Mouse (Mus musculus): ENCODE results near the gene Cacnb3. TPM values are rescaled to one million over a fixed set of nuclear protein-coding genes. Genes with fewer than 3 reads are reported as not detected.

Cacnb3 gene
- polyA plus RNA-seq, 2 experiments = 0.42 to 0.85 TPM

DNA sequence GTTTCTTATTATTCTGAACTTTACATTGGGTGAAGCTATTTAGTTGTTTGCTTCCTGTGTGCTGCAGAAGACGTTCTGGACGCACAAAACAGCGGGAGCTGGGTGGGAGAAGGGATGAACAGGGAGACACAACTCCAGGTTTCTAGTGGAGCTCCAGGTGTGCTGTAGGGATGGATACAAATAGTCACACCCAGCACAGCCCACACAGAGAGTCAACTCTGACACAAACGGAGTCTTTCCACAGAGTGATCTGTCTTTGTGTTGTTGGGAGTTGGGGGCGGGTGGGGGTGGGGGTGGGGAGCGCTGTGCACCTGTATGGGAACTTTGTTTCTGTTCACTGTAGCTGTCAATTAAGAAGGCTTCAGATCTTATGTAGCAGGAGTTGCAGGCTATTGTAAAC, 7.9 kb upstream of the Cacnb3 start:
- no peak overlapping the region for H3K4me3 ChIP-seq (ENCODE audit: insufficient read depth in 1 of 2, low read depth in 2 of 2, low read length in 2 of 2)
- H3K4me1 ChIP-seq (replicated peaks; ENCODE audit: control insufficient read depth in 2 of 2, insufficient read depth in 2 of 2, low read length in 1 of 2) = no peaks in the 10 kb centered on the region
- no peaks in the 10 kb centered on the region for H3K9me3 ChIP-seq (ENCODE audit: control insufficient read depth, low read length)
- no peak overlapping the region for H3K4me2 ChIP-seq (ENCODE audit: low read depth)
- no peak for DNase-seq (ENCODE audit: low read depth in 3 of 3, low spot score in 3 of 3)
- no peak overlapping the region for H3K27ac ChIP-seq
- 24% methylated on average over 6 of the region's 6 CpGs for WGBS (ENCODE audit: insufficient replicate concordance)
- H3K36me3 ChIP-seq (replicated peaks; ENCODE audit: control insufficient read depth, insufficient read depth, low read depth) = no peaks in the 10 kb centered on the region
- H3K9ac ChIP-seq (replicated peaks) = no peak overlapping the region
- no peak for ATAC-seq (ENCODE audit: insufficient read depth)
- H3K27me3 ChIP-seq (ENCODE audit: control insufficient read depth, insufficient read depth, low read length) = peaks cover 21% of the 10 kb centered on the region
- TF ChIP-seq CTCF (IDR thresholded peaks at IDR 0.05; ENCODE audit: low read depth) (no peak), EP300 (IDR thresholded peaks at IDR 0.05; ENCODE audit: low read depth) (no peak)

DNA sequence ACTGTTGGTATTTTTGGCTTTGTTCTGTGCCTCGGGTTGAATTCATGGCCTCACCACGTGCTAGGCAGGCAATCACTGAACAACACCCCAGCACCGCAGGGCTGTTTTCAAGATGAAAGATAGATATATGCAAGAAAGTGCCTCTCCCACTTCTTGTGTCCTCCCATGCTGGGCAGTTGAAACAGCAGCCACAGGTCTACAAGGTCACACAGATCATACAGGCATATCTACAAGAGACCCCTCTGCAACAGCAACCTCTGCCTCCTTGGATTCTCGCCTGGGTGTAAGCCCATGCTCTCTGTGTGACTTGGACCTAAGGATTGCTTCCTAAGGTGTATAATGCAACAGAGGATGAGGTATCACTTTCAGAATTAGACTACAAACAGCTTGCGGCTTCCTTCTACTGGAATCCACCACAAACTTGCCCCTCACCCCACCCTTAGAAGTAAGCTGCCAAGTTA, 7.2 kb upstream of the Cacnb3 start:
- DNase-seq (ENCODE audit: low read depth in 3 of 3, low spot score in 3 of 3) (no peak), ATAC-seq (ENCODE audit: insufficient read depth) (no peak)
- Histone ChIP-seq H3K9ac (replicated peaks) (no peak overlapping the region), H3K4me2 (ENCODE audit: low read depth) (no peak overlapping the region), H3K27ac (no peak overlapping the region), H3K9me3 (ENCODE audit: control insufficient read depth, low read length) (no peaks in the 10 kb centered on the region), H3K27me3 (ENCODE audit: control insufficient read depth, insufficient read depth, low read length) (peaks cover 22% of the 10 kb centered on the region), H3K4me3 (ENCODE audit: insufficient read depth in 1 of 2, low read depth in 2 of 2, low read length in 2 of 2) (no peak overlapping the region), H3K36me3 (replicated peaks; ENCODE audit: control insufficient read depth, insufficient read depth, low read depth) (no peaks in the 10 kb centered on the region), H3K4me1 (replicated peaks; ENCODE audit: control insufficient read depth in 2 of 2, insufficient read depth in 2 of 2, low read length in 1 of 2) (no peaks in the 10 kb centered on the region)
- 42% methylated on average over 5 of the region's 5 CpGs for WGBS (ENCODE audit: insufficient replicate concordance)
- TF ChIP-seq EP300 (IDR thresholded peaks at IDR 0.05; ENCODE audit: low read depth) (no peak), CTCF (IDR thresholded peaks at IDR 0.05; ENCODE audit: low read depth) (no peak)

DNA sequence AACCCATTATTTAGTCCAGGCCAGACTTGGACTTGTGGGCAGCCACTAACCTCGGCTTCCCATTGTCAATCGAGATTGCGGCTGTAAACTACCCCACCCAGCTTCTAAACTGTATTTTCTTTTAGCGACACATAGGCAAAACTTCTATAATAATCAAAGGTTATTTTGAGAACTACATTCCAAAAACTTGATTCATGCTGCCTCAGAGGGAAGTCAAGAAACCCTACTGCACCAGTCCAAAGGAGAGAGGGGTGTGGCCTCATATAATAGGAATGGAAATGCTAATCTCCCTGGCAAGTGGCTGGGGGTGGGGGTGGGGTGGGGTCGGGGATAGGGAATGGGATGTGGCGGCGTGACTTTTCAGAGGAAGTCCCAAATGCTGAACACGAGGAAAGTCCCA, 4.6 kb upstream of the Cacnb3 start:
- H3K9me3 ChIP-seq (ENCODE audit: control insufficient read depth, low read length) = no peaks in the 10 kb centered on the region
- H3K27ac ChIP-seq = no peak overlapping the region
- no peak for TF ChIP-seq EP300 (IDR thresholded peaks at IDR 0.05; ENCODE audit: low read depth)
- TF ChIP-seq CTCF (IDR thresholded peaks at IDR 0.05; ENCODE audit: low read depth) = no peak
- no peak overlapping the region for H3K4me2 ChIP-seq (ENCODE audit: low read depth)
- peaks cover 45% of the 10 kb centered on the region for H3K27me3 ChIP-seq (ENCODE audit: control insufficient read depth, insufficient read depth, low read length)
- no peaks in the 10 kb centered on the region for H3K36me3 ChIP-seq (replicated peaks; ENCODE audit: control insufficient read depth, insufficient read depth, low read depth)
- H3K4me3 ChIP-seq (ENCODE audit: insufficient read depth in 1 of 2, low read depth in 2 of 2, low read length in 2 of 2) = no peak overlapping the region
- DNase-seq (ENCODE audit: low read depth in 3 of 3, low spot score in 3 of 3) = no peak
- no peak for ATAC-seq (ENCODE audit: insufficient read depth)
- WGBS (ENCODE audit: insufficient replicate concordance) = 21% methylated on average over 8 of the region's 8 CpGs
- no peaks in the 10 kb centered on the region for H3K4me1 ChIP-seq (replicated peaks; ENCODE audit: control insufficient read depth in 2 of 2, insufficient read depth in 2 of 2, low read length in 1 of 2)
- no peak overlapping the region for H3K9ac ChIP-seq (replicated peaks)

DNA sequence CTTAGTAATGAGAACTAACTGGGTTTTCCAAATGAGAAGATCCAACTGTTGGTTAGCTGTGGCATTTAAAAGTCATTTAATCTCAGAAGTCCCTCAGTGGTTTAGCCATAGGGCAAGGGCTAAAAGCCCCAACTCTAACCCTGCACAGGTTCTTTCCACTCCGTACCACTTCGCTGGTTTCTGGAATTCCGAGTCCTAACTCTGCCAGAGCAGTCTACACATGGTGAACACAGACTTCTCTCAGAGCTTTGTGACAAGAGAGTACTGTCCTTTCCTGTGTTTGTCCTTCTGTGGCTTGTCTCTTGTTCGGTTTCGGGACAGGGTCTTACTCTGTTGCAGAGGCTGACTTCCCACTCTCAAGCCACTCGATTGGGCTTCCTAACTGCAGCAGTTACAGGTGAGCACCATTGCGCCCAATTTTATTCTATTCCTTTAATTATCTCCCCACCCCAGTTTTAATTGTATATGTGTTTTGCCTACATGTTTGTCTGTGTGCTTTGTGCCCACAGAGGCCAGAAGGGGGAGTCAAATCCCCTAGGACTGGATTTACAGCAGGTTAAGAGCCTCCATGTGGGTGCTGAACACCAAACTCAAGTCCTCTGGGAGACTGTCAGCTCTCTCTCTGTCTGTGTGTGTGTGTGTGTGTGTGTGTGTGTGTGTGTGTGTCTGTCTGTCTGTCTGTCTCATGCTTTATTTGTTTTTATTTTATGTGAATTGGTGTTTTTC, 4.0 kb upstream of the Cacnb3 start:
- TF ChIP-seq EP300 (IDR thresholded peaks at IDR 0.05; ENCODE audit: low read depth) (no peak), CTCF (IDR thresholded peaks at IDR 0.05; ENCODE audit: low read depth) (peak; percentile 27; the same call in 1 of the 2 replicates)
- DNase-seq (ENCODE audit: low read depth in 3 of 3, low spot score in 3 of 3) = no peak
- H3K4me3 ChIP-seq (ENCODE audit: insufficient read depth in 1 of 2, low read depth in 2 of 2, low read length in 2 of 2) = no peak overlapping the region
- H3K4me1 ChIP-seq (replicated peaks; ENCODE audit: control insufficient read depth in 2 of 2, insufficient read depth in 2 of 2, low read length in 1 of 2) = no peaks in the 10 kb centered on the region
- no peak overlapping the region for H3K27ac ChIP-seq
- ATAC-seq (ENCODE audit: insufficient read depth) = no peak
- no peaks in the 10 kb centered on the region for H3K36me3 ChIP-seq (replicated peaks; ENCODE audit: control insufficient read depth, insufficient read depth, low read depth)
- no peak overlapping the region for H3K9ac ChIP-seq (replicated peaks)
- H3K4me2 ChIP-seq (ENCODE audit: low read depth) = no peak overlapping the region
- H3K27me3 ChIP-seq (ENCODE audit: control insufficient read depth, insufficient read depth, low read length) = peaks cover 50% of the 10 kb centered on the region
- 58% methylated on average over 7 of the region's 7 CpGs for WGBS (ENCODE audit: insufficient replicate concordance)
- H3K9me3 ChIP-seq (ENCODE audit: control insufficient read depth, low read length) = no peaks in the 10 kb centered on the region

DNA sequence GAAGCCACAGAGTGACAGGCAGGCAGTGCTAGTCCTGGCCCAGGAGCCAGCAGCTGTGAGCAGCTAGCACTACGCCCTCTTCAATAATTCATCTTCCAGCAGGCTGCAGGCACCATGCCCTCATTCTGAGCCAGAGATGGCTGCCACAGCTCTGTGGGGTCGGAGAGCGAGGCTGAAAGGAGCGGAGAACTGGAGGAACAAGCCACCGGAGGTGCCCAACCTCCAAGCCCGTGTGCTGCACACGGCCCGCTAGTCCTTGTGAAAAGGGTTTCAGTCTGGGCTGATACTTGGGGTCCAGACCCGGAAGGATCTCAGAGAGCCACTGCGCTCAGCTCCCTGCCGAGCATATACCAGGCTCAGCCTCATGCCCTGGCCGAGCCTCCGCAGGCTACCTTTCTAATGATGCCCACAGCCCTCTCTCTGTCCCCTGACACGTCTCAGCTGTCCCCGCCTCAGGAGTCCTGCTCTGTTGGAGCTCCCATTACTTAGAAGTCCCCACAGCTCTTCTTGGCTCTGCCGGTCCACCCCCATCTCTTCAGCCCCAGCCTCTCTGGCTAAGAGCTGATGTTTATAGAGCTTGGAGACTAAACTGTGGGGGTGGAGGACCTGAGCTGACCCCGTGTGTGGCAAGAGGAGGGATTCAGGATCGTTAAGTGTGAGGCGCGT, 1.9 kb upstream of the Cacnb3 start:
- no peaks in the 10 kb centered on the region for H3K9me3 ChIP-seq (ENCODE audit: control insufficient read depth, low read length)
- H3K9ac ChIP-seq (replicated peaks) = no peak overlapping the region
- H3K27ac ChIP-seq = no peak overlapping the region
- H3K4me3 ChIP-seq (ENCODE audit: insufficient read depth in 1 of 2, low read depth in 2 of 2, low read length in 2 of 2) = no peak overlapping the region
- H3K27me3 ChIP-seq (ENCODE audit: control insufficient read depth, insufficient read depth, low read length) = peaks cover 62% of the 10 kb centered on the region
- H3K36me3 ChIP-seq (replicated peaks; ENCODE audit: control insufficient read depth, insufficient read depth, low read depth) = no peaks in the 10 kb centered on the region
- WGBS (ENCODE audit: insufficient replicate concordance) = 10% methylated on average over 20 of the region's 20 CpGs
- ATAC-seq (ENCODE audit: insufficient read depth) (no peak), DNase-seq (ENCODE audit: low read depth in 3 of 3, low spot score in 3 of 3) (no peak)
- no peak overlapping the region for H3K4me2 ChIP-seq (ENCODE audit: low read depth)
- no peak for TF ChIP-seq EP300 (IDR thresholded peaks at IDR 0.05; ENCODE audit: low read depth)
- TF ChIP-seq CTCF (IDR thresholded peaks at IDR 0.05; ENCODE audit: low read depth) = no peak
- H3K4me1 ChIP-seq (replicated peaks; ENCODE audit: control insufficient read depth in 2 of 2, insufficient read depth in 2 of 2, low read length in 1 of 2) = no peaks in the 10 kb centered on the region
